Mouse (Mus musculus): ENCODE measurements around the gene Pigv.

DNA sequence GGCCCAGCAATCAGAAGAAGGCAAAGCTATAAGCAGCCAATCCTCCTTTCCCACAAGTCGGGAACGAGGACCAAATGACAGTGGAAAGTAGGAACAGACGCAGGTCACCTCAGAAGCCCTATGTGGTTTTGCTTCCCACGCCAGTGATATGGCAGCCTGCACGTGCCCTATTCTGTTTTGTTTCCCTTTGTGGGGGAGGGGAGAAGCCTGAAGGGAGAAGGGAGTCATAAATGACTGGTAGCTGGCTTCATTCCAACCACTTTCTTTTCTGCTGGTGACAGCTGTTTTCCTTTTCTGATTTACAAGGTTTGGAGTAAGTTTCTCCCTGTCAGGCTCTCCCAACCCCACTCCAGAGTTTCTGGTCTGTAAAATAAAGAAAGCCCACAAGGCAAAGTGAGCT is 17.8 kb upstream of the Pigv start:
- no peak for TF ChIP-seq MAX (IDR thresholded peaks at IDR 0.05; ENCODE audit: low read depth)
- no peak for TF ChIP-seq POLR2A (IDR thresholded peaks at IDR 0.05; ENCODE audit: insufficient read length, low read depth)
- no peak for TF ChIP-seq REST (IDR thresholded peaks at IDR 0.05; ENCODE audit: insufficient read depth, insufficient read length)
- TF ChIP-seq CEBPB (IDR thresholded peaks at IDR 0.05; ENCODE audit: insufficient read depth, poor library complexity, severe bottlenecking): no peak
- no peak for TF ChIP-seq USF1 (IDR thresholded peaks at IDR 0.05; ENCODE audit: low read depth)
- no peak for TF ChIP-seq POLR2AphosphoS2 (IDR thresholded peaks at IDR 0.05; ENCODE audit: insufficient read length, low read depth)
- TF ChIP-seq MYOG (IDR thresholded peaks at IDR 0.05; ENCODE audit: control insufficient read depth in 1 of 3, insufficient read depth in 1 of 3, insufficient read length in 2 of 3, low read depth in 2 of 3): no peak
